Mouse (Mus musculus) E14TG2a.4 (cell line): ENCODE results near the gene Zim1.

Source experiments
- CTCF ChIP-seq: conservative IDR thresholded peaks from 2 replicates; pipeline ENCODE4 v1.5.1; 2014; ENCODE audit warnings: low read length
- NANOG ChIP-seq: IDR thresholded peaks from 2 replicates; pipeline ENCODE4 v1.6.1; 2014; ENCODE audit warnings: borderline replicate concordance, low read length, mixed read lengths
- POU5F1 ChIP-seq: IDR thresholded peaks from 2 replicates; pipeline ENCODE4 v1.6.1; 2014; ENCODE audit warnings: low read length, borderline replicate concordance

DNA sequence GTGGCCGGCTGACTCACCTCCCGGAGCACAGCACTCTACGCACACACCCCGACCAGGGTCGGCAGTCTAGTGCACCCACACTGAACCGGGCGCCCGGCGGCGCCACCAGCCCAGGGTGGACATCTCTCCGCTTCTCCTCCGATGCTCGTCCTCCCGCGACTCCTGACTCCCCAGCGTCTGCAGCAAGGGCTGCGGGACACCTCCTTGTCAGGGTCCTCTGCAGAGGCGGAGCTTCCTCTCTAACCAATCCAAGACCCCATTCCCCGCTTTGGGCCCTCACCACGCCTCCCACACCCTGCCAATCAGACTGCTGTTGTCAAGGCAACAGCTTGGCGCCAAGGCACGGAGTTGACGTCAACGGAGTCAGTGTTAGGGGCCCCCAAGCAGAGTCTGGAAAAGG is 34.0 kb upstream of the Zim1 start, which contains the start of the genes Peg3 and Usp29:
- TF ChIP-seq CTCF, result no peak
- no peak for TF ChIP-seq NANOG
- no peak for TF ChIP-seq POU5F1
